Mouse (Mus musculus) v-Abl transformed pro-B cells (cell line): ENCODE measurements around the gene Coa3.

Experiments used
- in situ Hi-C, 2 experiments: fragments of 400-800 bp; cut with MboI; formaldehyde crosslinking; loops; one replicate each; pipeline ENCODE4 v1.15.1; 2025; ENCODE audit not compliant: unreplicated experiment in 2 of 2

Coa3 gene

GRCm38 (mm10) chr11:101255826-101256775 lies 22.8 kb downstream of the Coa3 start:
- in situ Hi-C loops, result no loop called here

DNA sequence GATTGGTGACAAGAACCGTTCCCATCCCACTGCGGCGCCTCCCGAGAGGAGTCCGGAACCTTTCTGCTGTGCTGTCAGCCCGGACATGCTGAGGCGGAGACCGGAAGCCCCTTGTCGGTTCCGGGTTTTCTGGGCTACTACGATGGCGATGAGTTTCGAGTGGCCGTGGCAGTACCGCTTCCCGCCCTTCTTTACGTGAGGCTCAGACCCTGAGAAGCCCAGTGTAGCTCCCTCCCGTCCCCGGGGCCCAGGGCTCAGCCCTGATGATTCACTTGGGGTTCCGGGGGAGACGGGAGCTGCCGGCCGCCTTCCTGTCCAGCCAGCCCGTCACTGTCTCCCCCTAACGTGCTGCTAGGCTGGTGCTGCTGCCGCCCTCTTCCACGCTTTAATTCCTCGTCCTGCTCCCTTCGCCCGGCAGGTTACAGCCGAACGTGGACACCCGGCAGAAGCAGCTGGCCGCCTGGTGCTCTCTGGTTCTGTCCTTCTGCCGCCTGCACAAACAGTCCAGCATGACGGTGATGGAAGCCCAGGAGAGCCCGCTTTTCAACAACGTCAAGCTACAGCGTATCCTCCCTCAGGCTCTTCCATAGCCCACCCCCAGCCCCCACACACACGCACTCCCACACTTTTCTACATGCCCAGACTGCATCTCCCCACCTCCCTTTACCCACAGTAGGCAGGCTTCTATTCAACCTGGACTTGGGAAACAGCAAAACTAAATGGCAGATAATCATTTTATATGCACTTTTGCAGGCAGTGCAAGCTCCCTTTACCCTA lies 25.1 kb downstream of the Coa3 start, which contains the start of gene Vps25:
Vps25 (plus strand) TSS at position 95 of the 777 bp plus-strand sequence.
- in situ Hi-C loops, result loop anchor here in 1 of 2 experiments (5.0 kb wide), 1 partner anchor 42 kb away; no protein-coding TSS in a partner anchor

DNA sequence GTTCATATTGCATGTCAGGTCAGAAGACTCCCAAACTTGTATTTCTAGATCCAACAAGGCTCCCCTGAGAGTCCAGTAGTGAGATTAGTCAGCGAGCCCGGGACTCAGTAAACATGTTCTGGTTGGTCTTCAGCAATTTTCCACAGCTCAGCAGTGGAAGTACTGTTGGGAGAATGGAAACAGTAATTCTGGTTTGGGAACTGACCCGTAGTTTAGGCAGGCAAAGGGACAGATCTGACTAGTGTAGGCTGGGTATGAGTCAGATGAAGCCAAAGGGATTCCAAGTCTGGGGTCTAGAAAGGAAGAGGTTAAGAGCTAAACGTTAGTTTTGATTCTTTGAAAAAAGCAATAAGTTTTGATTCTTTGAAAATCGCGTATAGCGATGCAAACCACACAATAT lies 26.0 kb downstream of the Coa3 start:
- in situ Hi-C loops, result loop anchor here in 1 of 2 experiments (5.0 kb wide), 1 partner anchor 41 kb away; no protein-coding TSS in a partner anchor

GRCm38 (mm10) chr11:101251031-101251430 lies 27.9 kb downstream of the Coa3 start:
- in situ Hi-C loops, result loop anchor here in 1 of 2 experiments (5.0 kb wide), 1 partner anchor 39 kb away; no protein-coding TSS in a partner anchor

DNA sequence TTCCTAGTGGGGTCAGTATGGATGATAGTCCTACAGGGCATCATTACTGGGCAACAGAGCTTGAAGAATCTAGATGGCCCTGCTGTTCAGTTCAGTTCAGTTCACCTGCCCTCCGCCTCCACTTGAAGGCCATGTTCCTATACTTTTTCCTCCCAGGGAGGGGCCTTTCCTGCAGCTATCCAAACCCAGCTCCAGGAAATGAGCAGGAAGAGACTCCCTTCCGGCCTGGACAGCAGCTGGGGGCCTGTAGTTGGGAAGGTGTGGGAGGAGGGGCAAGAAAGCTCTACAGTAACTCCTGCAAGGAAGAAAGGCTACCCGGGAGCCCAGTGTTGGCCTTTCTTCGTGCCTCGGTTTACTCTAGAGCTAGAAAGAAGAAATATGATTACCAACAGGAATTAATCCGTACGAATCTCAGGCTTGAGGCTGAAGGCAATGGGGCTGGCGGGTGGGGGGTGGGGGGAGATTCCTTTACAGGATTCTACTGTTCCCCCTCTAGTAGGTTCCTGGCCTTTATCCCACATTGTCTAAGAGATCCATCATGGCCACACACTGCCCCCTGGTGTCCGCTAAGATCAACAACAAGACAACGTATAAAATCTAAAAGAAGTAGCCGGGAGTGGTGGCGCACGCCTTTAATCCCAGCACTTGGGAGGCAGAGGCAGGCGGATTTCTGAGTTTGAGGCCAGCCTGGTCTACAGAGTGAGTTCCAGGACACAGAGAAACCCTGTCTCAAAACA lies 30.5 kb downstream of the Coa3 start:
- in situ Hi-C loops, result loop anchor here in 1 of 2 experiments (5.0 kb wide), 1 partner anchor 36 kb away; no protein-coding TSS in a partner anchor

- in situ Hi-C loops, result loop anchor here in 1 of 2 experiments (5.0 kb wide), 1 partner anchor 35 kb away; no protein-coding TSS in a partner anchor
Observed at GRCm38 (mm10) chr11:101247521-101248030, 31.3 kb downstream of the Coa3 start.

- in situ Hi-C loops, result loop anchor here in 1 of 2 experiments (5.0 kb wide), 1 partner anchor 34 kb away; no protein-coding TSS in a partner anchor
Observed at GRCm38 (mm10) chr11:101246702-101247012, 32.3 kb downstream of the Coa3 start.

DNA sequence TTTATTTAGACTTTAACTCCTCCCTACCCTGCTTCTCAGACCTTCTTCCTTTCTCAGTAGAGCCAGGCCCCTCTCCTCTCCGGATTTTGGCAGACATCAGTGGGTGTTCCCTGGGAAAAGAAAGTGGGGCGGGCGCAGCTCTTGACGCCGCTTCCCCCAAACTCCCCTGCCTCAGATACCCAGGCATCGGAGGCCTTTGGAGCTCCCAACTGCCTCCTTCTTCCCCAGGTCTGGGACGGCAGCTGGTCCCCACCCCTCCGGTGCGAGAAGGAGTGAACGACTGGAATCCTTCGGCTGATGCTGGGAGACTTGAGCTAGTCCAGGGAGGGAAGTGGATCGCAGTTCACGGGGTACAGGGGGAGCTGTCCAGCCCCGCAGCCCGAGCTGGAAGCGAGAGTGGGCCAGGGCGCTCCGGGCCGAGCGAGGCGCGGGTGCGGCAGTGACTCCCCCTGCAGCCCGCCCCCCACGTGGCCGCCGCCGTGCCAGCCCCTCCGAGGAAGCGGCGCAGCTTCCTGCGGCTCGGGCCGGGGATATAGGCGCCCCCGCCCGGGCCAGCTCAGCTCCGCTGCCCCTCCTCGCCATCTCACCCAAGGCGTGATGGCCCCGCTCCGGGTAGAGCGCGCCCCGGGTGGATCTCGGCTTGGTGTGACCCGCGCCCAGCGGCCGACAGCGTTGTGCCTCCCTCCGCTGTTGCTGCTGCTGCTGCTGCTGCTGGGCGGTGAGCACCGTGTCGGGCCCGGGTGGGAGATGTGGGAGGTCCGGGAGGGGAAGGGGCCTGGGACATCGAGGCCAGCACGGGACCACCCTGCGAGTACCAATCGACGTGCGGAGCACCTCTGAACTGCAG lies 32.8 kb downstream of the Coa3 start, which contains the start of gene Ramp2:
Ramp2 (plus strand) TSS at position 174 of the 847 bp plus-strand sequence.
- in situ Hi-C loops, result loop anchor here in 1 of 2 experiments (5.0 kb wide), 1 partner anchor 34 kb away; no protein-coding TSS in a partner anchor

DNA sequence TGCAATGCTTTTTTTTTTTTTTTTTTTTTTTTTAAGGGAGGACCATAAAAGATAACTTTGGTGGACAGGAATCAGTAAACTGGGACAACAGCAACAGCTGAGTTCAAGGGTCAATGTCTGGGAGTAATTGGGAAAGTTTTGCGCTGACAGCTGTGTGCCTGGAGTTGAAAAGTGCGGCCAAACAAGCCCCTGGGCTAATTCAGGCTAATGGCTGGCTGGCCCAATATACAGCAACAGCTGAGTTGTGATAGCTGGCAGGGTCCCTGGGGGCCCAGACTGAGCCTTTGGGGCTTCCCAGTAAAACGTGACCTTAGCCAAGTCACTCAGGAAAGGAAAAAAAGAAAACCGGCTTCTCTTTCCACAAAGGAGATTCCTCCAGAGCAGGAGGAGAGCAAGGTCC lies 33.8 kb downstream of the Coa3 start:
- in situ Hi-C loops, result loop anchor here in 1 of 2 experiments (5.0 kb wide), 1 partner anchor 33 kb away; no protein-coding TSS in a partner anchor

- in situ Hi-C loops, result no loop called here
Observed at GRCm38 (mm10) chr11:101238071-101238647, 40.8 kb downstream of the Coa3 start.

DNA sequence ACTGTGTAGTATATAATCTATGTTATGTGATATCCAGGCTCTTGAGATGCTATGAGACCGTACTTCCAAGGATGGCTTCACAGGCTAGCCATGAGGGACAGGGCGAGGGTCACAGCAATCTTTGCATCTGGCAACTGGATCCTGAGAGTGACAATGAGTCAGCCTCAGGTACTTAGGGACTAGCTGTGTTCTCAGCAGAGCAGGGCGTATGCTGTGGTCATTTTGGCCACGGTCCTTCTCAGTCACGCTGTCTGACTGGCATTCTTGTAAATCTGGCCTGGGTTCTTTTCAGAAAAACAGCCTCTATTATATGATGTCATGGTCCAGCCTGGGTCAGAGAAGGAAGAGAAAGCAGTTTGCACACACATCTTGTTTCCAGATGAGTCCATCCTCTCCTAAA lies 42.1 kb downstream of the Coa3 start:
- in situ Hi-C loops, result no loop called here

DNA sequence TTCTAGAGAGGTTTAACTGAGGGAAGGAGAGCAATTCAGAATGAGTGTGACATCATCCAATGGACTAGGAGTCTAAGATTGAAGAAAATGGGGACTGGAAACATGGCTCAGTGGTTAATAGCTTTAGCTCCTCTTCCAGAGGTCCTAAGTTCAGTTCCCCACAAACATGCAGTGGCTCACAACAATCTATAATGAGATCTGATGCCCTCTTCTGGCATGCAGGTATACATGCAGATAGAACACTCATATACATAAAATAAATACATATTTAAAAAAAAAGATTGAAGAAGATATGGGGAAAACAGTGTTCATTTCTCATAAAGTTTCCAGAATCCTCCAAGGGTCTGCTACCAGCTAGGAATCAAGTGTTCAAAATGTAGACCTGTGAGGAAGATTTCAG lies 43.5 kb downstream of the Coa3 start:
- in situ Hi-C loops, result no loop called here

DNA sequence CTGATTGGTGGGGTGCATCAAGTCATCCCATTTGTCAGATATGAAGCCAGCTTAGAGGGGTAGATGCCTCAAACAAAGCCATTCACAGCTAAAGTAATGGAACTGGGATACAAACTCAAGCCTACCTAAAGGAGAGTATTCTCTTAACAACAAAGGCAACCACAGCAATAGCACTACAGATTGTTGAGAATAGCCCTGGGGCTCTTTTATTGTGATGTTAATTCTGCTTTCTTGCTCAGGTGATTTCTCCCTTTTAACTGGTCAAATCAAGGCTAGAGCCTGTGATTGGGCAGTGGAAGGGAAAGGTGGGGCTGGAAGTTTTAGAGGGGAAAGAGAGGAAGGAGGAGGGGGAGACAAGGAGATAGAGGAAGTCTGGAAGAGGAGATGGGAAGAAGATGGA lies 44.8 kb downstream of the Coa3 start:
- in situ Hi-C loops, result no loop called here

- in situ Hi-C loops, result no loop called here
Observed at GRCm38 (mm10) chr11:101233240-101233639, 45.7 kb downstream of the Coa3 start.

DNA sequence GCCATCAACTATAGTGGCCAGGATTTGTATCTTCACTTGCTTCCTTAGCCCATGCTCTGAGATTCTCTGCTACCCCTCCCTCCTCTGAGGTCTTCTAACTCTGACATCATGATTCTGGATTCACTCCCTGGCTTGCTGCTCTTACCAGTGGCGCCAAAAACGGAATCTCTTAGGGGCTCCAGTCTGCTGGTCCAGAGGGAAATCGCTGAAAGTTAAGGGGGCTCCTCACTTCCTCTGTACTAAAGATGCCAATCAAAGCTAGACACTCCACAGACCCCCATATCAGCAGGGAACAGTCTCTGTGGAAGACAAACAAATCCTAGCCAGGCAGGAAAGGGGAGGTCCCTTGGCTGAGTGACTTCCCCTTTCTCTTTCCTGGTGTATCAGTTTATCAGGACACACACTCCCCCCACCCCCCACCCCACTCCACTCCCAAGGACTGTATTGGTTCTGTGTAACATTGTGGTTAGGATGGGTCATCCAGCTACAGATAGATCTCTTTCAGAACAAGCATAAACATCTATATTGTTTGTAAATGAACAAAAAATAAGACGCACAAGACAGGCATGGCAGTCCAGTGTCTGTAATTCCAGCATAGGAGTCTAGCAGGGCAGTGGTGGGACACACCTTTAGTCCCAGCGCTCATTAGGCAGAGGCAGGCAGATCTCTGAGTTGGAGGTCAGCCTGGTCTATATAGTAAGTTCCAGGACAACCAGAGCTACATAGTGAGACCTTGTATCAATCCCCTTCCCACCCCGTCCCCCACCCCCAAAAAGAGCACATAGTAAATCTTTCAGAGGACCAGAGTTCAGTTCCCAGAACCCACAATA lies 46.7 kb downstream of the Coa3 start:
- in situ Hi-C loops, result no loop called here

DNA sequence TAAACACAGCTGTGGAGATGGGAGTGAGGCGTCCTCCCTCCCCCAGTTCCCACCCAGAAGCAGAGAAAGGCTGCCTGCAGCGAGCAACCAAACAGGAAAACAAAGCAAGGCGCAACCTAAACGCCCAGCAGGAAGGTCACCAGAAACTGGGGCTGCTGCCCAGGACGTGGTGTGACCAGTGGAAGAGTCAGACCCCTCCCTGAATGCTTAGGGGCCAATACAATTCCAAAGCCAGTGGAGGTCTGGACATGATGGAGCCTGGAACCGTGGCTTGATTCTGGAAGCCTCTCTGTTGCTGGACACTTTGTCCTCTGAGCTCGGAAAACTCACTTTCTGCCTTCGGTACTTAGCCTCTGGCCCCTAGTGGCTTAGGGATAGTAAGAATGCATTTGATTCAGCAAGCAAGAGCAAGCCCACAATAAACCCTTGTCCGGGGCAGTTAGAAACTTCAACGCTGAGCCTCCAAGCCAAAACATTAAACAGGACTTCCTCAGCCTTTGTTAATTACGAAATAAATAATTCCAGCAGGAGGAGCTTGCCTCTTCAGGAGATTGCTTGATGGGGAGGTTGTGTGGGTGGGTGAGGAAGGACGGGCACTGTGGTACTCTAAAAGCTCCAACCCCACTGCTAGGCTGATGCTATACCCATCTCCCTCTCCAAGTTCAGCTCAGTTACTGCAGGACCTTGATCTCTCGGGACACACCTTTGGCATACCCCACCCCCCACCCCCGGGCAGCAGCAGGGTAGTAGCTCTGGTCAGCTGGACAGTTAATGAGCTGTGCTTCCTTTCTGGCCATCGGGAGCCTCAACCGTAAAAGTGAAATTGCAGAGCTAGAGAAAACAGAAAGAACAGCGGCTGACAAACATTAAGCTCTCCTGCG lies 47.7 kb downstream of the Coa3 start:
- in situ Hi-C loops, result no loop called here

DNA sequence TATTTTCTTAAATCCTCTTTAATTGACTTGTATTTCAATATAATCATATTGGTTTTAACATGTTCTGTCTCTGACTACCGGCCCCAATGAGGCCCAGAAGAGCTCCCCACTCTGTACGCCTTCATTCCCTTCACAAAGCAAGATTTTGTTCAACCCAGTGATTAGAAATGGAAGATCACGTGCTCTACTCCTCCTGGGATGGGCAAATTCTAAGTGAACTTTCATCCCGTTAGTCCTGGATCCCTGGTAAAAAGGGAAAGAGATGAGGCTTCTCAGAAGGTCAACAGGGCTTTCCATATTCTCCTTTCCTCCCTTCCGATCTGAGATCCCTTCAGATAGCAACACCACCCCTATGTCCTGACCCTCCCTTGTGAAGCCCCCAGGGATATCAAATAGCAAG lies 48.4 kb downstream of the Coa3 start:
- in situ Hi-C loops, result no loop called here
